Comparison of ENCODE assay signal across 8 mouse cellular contexts in the genomic region with DNA sequence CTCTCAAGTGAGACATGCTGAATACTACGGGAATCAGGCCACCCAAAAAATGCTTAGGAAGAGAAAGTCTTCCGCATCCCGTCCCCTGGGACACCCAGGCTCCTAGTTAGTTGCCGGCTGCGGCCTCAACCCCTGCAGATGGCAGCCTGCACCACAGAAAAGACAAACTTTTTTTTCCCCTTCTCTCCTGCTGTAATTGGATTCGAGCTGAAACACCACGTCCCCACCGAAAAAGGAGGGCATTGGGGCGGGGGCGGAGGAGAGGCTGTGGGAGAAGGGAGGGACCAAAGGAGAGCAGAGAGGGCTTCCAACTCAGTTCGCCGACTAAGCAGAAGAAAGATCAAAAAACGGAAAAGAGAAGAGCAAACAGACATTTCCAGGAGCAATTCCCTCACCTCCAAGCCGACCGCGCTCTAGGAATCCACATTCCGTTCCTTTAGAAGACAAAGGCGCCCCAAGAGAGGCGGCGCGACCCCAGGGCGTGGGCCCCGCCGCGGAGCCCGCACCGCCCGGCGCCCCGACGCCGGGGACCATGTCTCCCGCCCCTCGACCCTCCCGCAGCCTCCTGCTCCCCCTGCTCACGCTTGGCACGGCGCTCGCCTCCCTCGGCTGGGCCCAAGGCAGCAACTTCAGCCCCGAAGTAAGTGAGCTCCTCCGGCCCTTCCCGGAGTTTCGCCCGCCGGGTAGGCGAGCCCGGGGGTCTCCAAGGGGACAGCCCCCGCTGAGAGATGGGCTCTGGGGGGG. TPM values are rescaled to one million over a fixed set of nuclear protein-coding genes. Genes with fewer than 3 reads are reported as not detected.
A peak's percentile ranks its signal among the peaks of the same experiment; 100 is the strongest.
DNase-seq lines count a peak whose midpoint lies in the region; ATAC-seq and TF ChIP-seq lines count a peak whose summit lies in the region.

Gene Mmp14 (plus strand): TSS at position 279 of the 744 bp plus-strand sequence.

- peak within 1 kb of the TSS; percentile 72 for H3K4me2 ChIP-seq in hindbrain, postnatal 0 days (ENCODE audit: low read depth, low read length)
- peak within 1 kb of the TSS; percentile 83 for H3K4me2 ChIP-seq in limb, embryonic 14.5 days (replicated peaks; ENCODE audit: low read depth, low read length, severe bottlenecking)
- H3K4me2 ChIP-seq in midbrain, embryonic 15.5 days: peak within 1 kb of the TSS; percentile 70

- TF ChIP-seq CTCF in brain, embryonic 14.5 days (IDR thresholded peaks at IDR 0.05; ENCODE audit: borderline replicate concordance, extremely low read depth, insufficient read depth, insufficient read length): no peak; the same call in 1 of the 2 replicates
- TF ChIP-seq CTCF in hindbrain, postnatal 0 days (IDR thresholded peaks at IDR 0.05; ENCODE audit: low read depth): peak; percentile 59

- peak within 1 kb of the TSS; percentile 60 for H3K4me3 ChIP-seq in hindbrain, postnatal 0 days (ENCODE audit: low read length)
- H3K4me3 ChIP-seq in limb, embryonic 14.5 days (replicated peaks; ENCODE audit: low read length): peak within 1 kb of the TSS; percentile 94
- peak within 1 kb of the TSS; percentile 51 for H3K4me3 ChIP-seq in midbrain, embryonic 15.5 days

- peak within 1 kb of the TSS; percentile 79 for H3K9ac ChIP-seq in hindbrain, postnatal 0 days (replicated peaks; ENCODE audit: low read length)
- peak within 1 kb of the TSS; percentile 99 for H3K9ac ChIP-seq in limb, embryonic 14.5 days (ENCODE audit: low read depth, low read length, severe bottlenecking)
- peak within 1 kb of the TSS; percentile 47 for H3K9ac ChIP-seq in midbrain, embryonic 15.5 days

- H3K4me1 ChIP-seq in hindbrain, postnatal 0 days (ENCODE audit: insufficient read depth, low read length): 0 out of 2 replicates have a peak, but pooled peaks cover 6% of the 10 kb centered on the region
- H3K4me1 ChIP-seq in limb, embryonic 14.5 days (ENCODE audit: control insufficient read depth, insufficient read depth, low read length): peaks cover 38% of the 10 kb centered on the region
- H3K4me1 ChIP-seq in midbrain, embryonic 15.5 days: peaks cover 50% of the 10 kb centered on the region

- WGBS in hindbrain, postnatal 0 days: under 1% methylated on average over 36 of the region's 49 CpGs
- under 1% methylated on average over 29 of the region's 49 CpGs for WGBS in limb, embryonic 14.5 days
- 1% methylated on average over 49 of the region's 49 CpGs for WGBS in midbrain, embryonic 15.5 days

- DNase-seq in cerebellum, adult 9-11 months: peak; percentile 36
- peak; percentile 92 for DNase-seq in brain, embryonic 14.5 days (ENCODE audit: low read depth)
- peak; percentile 74 for DNase-seq in gastrocnemius, postnatal 10 days
- DNase-seq in hindbrain, postnatal 0 days (ENCODE audit: low spot score): peak; percentile 80
- peak; percentile 90 for DNase-seq in limb, embryonic 14.5 days (ENCODE audit: low spot score)
- peak; percentile 80 for DNase-seq in testis, postnatal 14 days (ENCODE audit: low spot score)

- ATAC-seq in cerebellum, adult (ENCODE audit: insufficient number of reproducible peaks, low FRiP score, low TSS enrichment): no peak
- ATAC-seq in hindbrain, postnatal 0 days: peak; percentile 43
- peak; percentile 79 for ATAC-seq in limb, embryonic 14.5 days (ENCODE audit: low FRiP score, low read depth)
- ATAC-seq in midbrain, embryonic 15.5 days (replicated peaks): peak; percentile 31; the same call in 1 of the 2 replicates

- H3K27ac ChIP-seq in hindbrain, postnatal 0 days: peak within 1 kb of the TSS; percentile 92
- H3K27ac ChIP-seq in limb, embryonic 14.5 days (replicated peaks; ENCODE audit: low read depth, low read length): peak within 1 kb of the TSS; percentile 99
- H3K27ac ChIP-seq in midbrain, embryonic 15.5 days: peak within 1 kb of the TSS; percentile 83

- 0 out of 2 replicates have a peak, but pooled peaks have one; percentile 5 for TF ChIP-seq POLR2A in brain, embryonic 14.5 days (IDR thresholded peaks at IDR 0.05; ENCODE audit: borderline replicate concordance, extremely low read depth, insufficient read depth, insufficient read length, poor library complexity, severe bottlenecking)
- peak; percentile 64; the same call in 1 of the 2 replicates for TF ChIP-seq POLR2A in limb, embryonic 14.5 days (IDR thresholded peaks at IDR 0.05; ENCODE audit: borderline replicate concordance, extremely low read depth, insufficient read depth, insufficient read length)

- H3K27me3 ChIP-seq in hindbrain, postnatal 0 days (ENCODE audit: insufficient read depth, low read length): no peaks in the 10 kb centered on the region
- H3K27me3 ChIP-seq in limb, embryonic 14.5 days (ENCODE audit: control insufficient read depth, insufficient read depth, low read length): no peaks in the 10 kb centered on the region
- no peaks in the 10 kb centered on the region for H3K27me3 ChIP-seq in midbrain, embryonic 15.5 days (replicated peaks)

- peaks cover 7% of the 10 kb centered on the region; the same call in 1 of the 2 replicates for H3K36me3 ChIP-seq in hindbrain, postnatal 0 days (ENCODE audit: insufficient read depth, low read length)
- peaks cover 32% of the 10 kb centered on the region for H3K36me3 ChIP-seq in limb, embryonic 14.5 days (ENCODE audit: control insufficient read depth, insufficient read depth, low read length)
- 0 out of 2 replicates have a peak, but pooled peaks cover 9% of the 10 kb centered on the region for H3K36me3 ChIP-seq in midbrain, embryonic 15.5 days (replicated peaks)

- no peaks in the 10 kb centered on the region for H3K9me3 ChIP-seq in hindbrain, postnatal 0 days (ENCODE audit: low read length)
- H3K9me3 ChIP-seq in limb, embryonic 14.5 days (ENCODE audit: control insufficient read depth, low read length): no peaks in the 10 kb centered on the region
- H3K9me3 ChIP-seq in midbrain, embryonic 15.5 days: no peaks in the 10 kb centered on the region

RNA-seq across cellular contexts. Expression of gene Mmp14, which starts in this region (rescaled TPM):
- polyA plus RNA-seq in brain, embryonic 14.5 days (2012; rRNA removed): 80.4 and 83.8 TPM in 2 replicates
- total RNA-seq in gastrocnemius, postnatal 10 days (2021): 100 to 1,000 TPM; 115 to 167 TPM
- total RNA-seq in hindbrain, postnatal 0 days (2014; rRNA removed): 50.1 and 53.3 TPM in 2 replicates
- polyA plus RNA-seq in hindbrain, postnatal 0 days (2015; fragmentation: Nextera tagmentation; extraction: Ambion mirVana): 44.5 and 47.2 TPM in 2 replicates
- polyA plus RNA-seq in limb, embryonic 14.5 days (2012; rRNA removed): 385 and 418 TPM in 2 replicates
- 251 and 273 TPM in 2 replicates for polyA plus RNA-seq in limb, embryonic 14.5 days (2014; fragmentation: Nextera tagmentation; extraction: Ambion mirVana)
- polyA plus RNA-seq in midbrain, embryonic 15.5 days (2015; fragmentation: Nextera tagmentation; extraction: Ambion mirVana): 45.4 and 51.0 TPM in 2 replicates

Comparison
In these comparisons a context has a peak if more than half of its experiments do, and no peak if none do; other contexts are left out.
1. DNase-seq: peak in every context shown above with its lines; median percentile 92 in brain, embryonic 14.5 days; 90 in limb, embryonic 14.5 days; 80 in hindbrain, postnatal 0 days; 80 in testis, postnatal 14 days; 74 in gastrocnemius, postnatal 10 days; 36 in cerebellum, adult 9-11 months.
2. H3K9ac ChIP-seq: peak in every context shown above with its lines; median percentile 99 in limb, embryonic 14.5 days; 79 in hindbrain, postnatal 0 days; 47 in midbrain, embryonic 15.5 days.